Mouse (Mus musculus): ENCODE results near the gene Adssl1. TPM values are rescaled to one million over a fixed set of nuclear protein-coding genes. Genes with fewer than 3 reads are reported as not detected.

Adssl1 gene
- total and polyA plus RNA-seq, 2 experiments = 21.7 to 26.7 TPM

GRCm38 (mm10) chr12:112620354-112621061 lies 663 bp downstream of the Adssl1 start:
- Histone ChIP-seq H3K27me3 (ENCODE audit: control insufficient read depth, insufficient read depth, low read length) (no peaks in the 10 kb centered on the region), H3K79me2 (ENCODE audit: control insufficient read depth, insufficient read depth, low read length) (no peaks in the 10 kb centered on the region), H3K36me3 (ENCODE audit: control insufficient read depth, insufficient read depth, low read length) (no peaks in the 10 kb centered on the region), H3K9ac (ENCODE audit: low read depth, low read length) (peak overlapping the region; percentile 92), H3K27ac (replicated peaks; ENCODE audit: insufficient read depth, low read depth, low read length) (peak overlapping the region; percentile 72; the same call in 1 of the 2 replicates), H3K4me1 (ENCODE audit: control insufficient read depth, insufficient read depth, low read length) (peaks cover 6% of the 10 kb centered on the region), H3K4me3 (ENCODE audit: insufficient read depth, low read depth, low read length) (peak overlapping the region; percentile 64)
- TF ChIP-seq POLR2A (IDR thresholded peaks at IDR 0.05; ENCODE audit: extremely low read depth, insufficient read depth, low read length) (no peak), CTCF (IDR thresholded peaks at IDR 0.05; ENCODE audit: low read depth, low read length) (no peak)
- WGBS = 27% methylated on average over 16 of the region's 16 CpGs
- no peak for DNase-seq (ENCODE audit: extremely low read depth, low read depth, low spot score)

GRCm38 (mm10) chr12:112621900-112622299 lies 2.1 kb downstream of the Adssl1 start:
- Histone ChIP-seq H3K27me3 (ENCODE audit: control insufficient read depth, insufficient read depth, low read length) (no peaks in the 10 kb centered on the region), H3K9ac (ENCODE audit: low read depth, low read length) (no peak overlapping the region), H3K36me3 (ENCODE audit: control insufficient read depth, insufficient read depth, low read length) (no peaks in the 10 kb centered on the region), H3K27ac (replicated peaks; ENCODE audit: insufficient read depth, low read depth, low read length) (no peak overlapping the region), H3K79me2 (ENCODE audit: control insufficient read depth, insufficient read depth, low read length) (no peaks in the 10 kb centered on the region), H3K4me3 (ENCODE audit: insufficient read depth, low read depth, low read length) (no peak overlapping the region), H3K4me1 (ENCODE audit: control insufficient read depth, insufficient read depth, low read length) (peaks cover 6% of the 10 kb centered on the region)
- TF ChIP-seq CTCF (IDR thresholded peaks at IDR 0.05; ENCODE audit: low read depth, low read length) (no peak), POLR2A (IDR thresholded peaks at IDR 0.05; ENCODE audit: extremely low read depth, insufficient read depth, low read length) (no peak)
- DNase-seq (ENCODE audit: extremely low read depth, low read depth, low spot score) = no peak
- 88% methylated on average over 3 of the region's 3 CpGs for WGBS

- Histone ChIP-seq H3K27me3 (ENCODE audit: control insufficient read depth, insufficient read depth, low read length) (no peaks in the 10 kb centered on the region), H3K36me3 (ENCODE audit: control insufficient read depth, insufficient read depth, low read length) (no peaks in the 10 kb centered on the region), H3K4me1 (ENCODE audit: control insufficient read depth, insufficient read depth, low read length) (peaks cover 5% of the 10 kb centered on the region), H3K79me2 (ENCODE audit: control insufficient read depth, insufficient read depth, low read length) (no peaks in the 10 kb centered on the region), H3K27ac (replicated peaks; ENCODE audit: insufficient read depth, low read depth, low read length) (no peak overlapping the region), H3K9ac (ENCODE audit: low read depth, low read length) (no peak overlapping the region), H3K4me3 (ENCODE audit: insufficient read depth, low read depth, low read length) (no peak overlapping the region)
- no peak for DNase-seq (ENCODE audit: extremely low read depth, low read depth, low spot score)
- 20% methylated on average over 2 of the region's 2 CpGs for WGBS
- no peak for TF ChIP-seq POLR2A (IDR thresholded peaks at IDR 0.05; ENCODE audit: extremely low read depth, insufficient read depth, low read length)
- TF ChIP-seq CTCF (IDR thresholded peaks at IDR 0.05; ENCODE audit: low read depth, low read length) = peak; percentile 93
Measured at GRCm38 (mm10) chr12:112623742-112624141, 3.9 kb downstream of the Adssl1 start.

- Histone ChIP-seq H3K27me3 (ENCODE audit: control insufficient read depth, insufficient read depth, low read length) (no peaks in the 10 kb centered on the region), H3K4me3 (ENCODE audit: insufficient read depth, low read depth, low read length) (no peak overlapping the region), H3K79me2 (ENCODE audit: control insufficient read depth, insufficient read depth, low read length) (no peaks in the 10 kb centered on the region), H3K4me1 (ENCODE audit: control insufficient read depth, insufficient read depth, low read length) (peaks cover 16% of the 10 kb centered on the region), H3K36me3 (ENCODE audit: control insufficient read depth, insufficient read depth, low read length) (no peaks in the 10 kb centered on the region), H3K9ac (ENCODE audit: low read depth, low read length) (no peak overlapping the region), H3K27ac (replicated peaks; ENCODE audit: insufficient read depth, low read depth, low read length) (no peak overlapping the region)
- WGBS = 74% methylated on average over 4 of the region's 4 CpGs
- TF ChIP-seq CTCF (IDR thresholded peaks at IDR 0.05; ENCODE audit: low read depth, low read length) (no peak), POLR2A (IDR thresholded peaks at IDR 0.05; ENCODE audit: extremely low read depth, insufficient read depth, low read length) (no peak)
- DNase-seq (ENCODE audit: extremely low read depth, low read depth, low spot score) = no peak
Measured at GRCm38 (mm10) chr12:112625700-112626099, 5.9 kb downstream of the Adssl1 start.

- Histone ChIP-seq H3K36me3 (ENCODE audit: control insufficient read depth, insufficient read depth, low read length) (no peaks in the 10 kb centered on the region), H3K27me3 (ENCODE audit: control insufficient read depth, insufficient read depth, low read length) (no peaks in the 10 kb centered on the region), H3K4me1 (ENCODE audit: control insufficient read depth, insufficient read depth, low read length) (peaks cover 21% of the 10 kb centered on the region), H3K9ac (ENCODE audit: low read depth, low read length) (no peak overlapping the region), H3K4me3 (ENCODE audit: insufficient read depth, low read depth, low read length) (no peak overlapping the region), H3K79me2 (ENCODE audit: control insufficient read depth, insufficient read depth, low read length) (no peaks in the 10 kb centered on the region), H3K27ac (replicated peaks; ENCODE audit: insufficient read depth, low read depth, low read length) (no peak overlapping the region)
- 86% methylated on average over 6 of the region's 6 CpGs for WGBS
- no peak for DNase-seq (ENCODE audit: extremely low read depth, low read depth, low spot score)
- TF ChIP-seq CTCF (IDR thresholded peaks at IDR 0.05; ENCODE audit: low read depth, low read length) (no peak), POLR2A (IDR thresholded peaks at IDR 0.05; ENCODE audit: extremely low read depth, insufficient read depth, low read length) (no peak)
Measured at GRCm38 (mm10) chr12:112626455-112626854, 6.6 kb downstream of the Adssl1 start.
